Mouse (Mus musculus): ENCODE measurements around the gene Iqca. TPM values are rescaled to one million over a fixed set of nuclear protein-coding genes. Genes with fewer than 3 reads are reported as not detected.

Iqca gene
- polyA plus RNA-seq, 1 experiment from 2014 or later: not detected

DNA sequence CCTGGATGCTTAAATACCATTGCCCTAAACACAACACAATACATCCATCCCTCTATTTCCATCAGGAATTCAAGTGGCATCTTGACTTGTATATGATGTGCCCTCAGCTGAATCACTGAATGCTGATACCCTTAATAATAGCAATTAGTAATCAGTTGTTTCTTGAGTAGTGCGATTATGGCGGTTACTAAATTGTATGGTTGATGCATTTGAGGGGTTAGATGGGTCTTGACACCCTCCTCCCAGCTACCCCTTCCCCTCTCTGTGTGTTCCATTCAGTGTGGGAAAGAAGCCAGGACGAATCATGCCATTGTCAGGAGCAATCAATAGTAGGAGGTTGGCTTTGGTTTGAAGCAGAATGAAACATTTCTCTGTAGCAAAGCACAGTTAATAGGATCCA lies 144.0 kb downstream of the Iqca start:
- H3K27me3 ChIP-seq (replicated peaks; ENCODE audit: control insufficient read depth, insufficient read depth, low read length): 0 out of 2 replicates have a peak, but pooled peaks cover 3% of the 10 kb centered on the region
- no peaks in the 10 kb centered on the region for H3K36me3 ChIP-seq (ENCODE audit: control insufficient read depth, insufficient read depth, low read length)
- no peaks in the 10 kb centered on the region for H3K9me3 ChIP-seq (ENCODE audit: control insufficient read depth, low read length)
- H3K4me2 ChIP-seq (ENCODE audit: low read depth, low read length): no peak overlapping the region
- no peak for ATAC-seq
- no peak overlapping the region for H3K4me3 ChIP-seq (ENCODE audit: low read length)
- H3K9ac ChIP-seq (ENCODE audit: low read depth, low read length): no peak overlapping the region
- H3K4me1 ChIP-seq (ENCODE audit: control insufficient read depth, insufficient read depth, low read length): no peaks in the 10 kb centered on the region
- H3K27ac ChIP-seq (ENCODE audit: low read length): no peak overlapping the region
- WGBS: 83% methylated on average over 3 of the region's 3 CpGs

DNA sequence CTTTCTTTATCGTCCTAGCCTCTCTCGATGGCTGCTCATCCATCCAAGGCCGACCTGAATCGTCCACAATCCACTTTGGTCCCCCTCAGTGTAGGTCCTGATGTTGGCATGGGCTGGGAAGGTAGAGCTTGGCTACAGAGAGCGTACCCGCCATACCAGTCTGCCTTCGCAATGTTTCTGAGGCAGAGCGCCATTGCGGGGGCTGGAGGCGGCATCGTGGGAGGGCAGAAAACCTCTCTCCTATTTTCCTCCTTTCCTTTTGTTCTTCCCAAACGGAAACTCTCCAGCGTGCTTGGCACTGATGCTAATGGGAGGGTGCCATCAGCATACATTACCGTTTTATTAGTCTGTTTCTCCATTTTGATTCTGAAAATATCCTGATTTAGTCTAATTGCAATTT lies 146.5 kb downstream of the Iqca start:
- 70% methylated on average over 14 of the region's 14 CpGs for WGBS
- ATAC-seq: no peak
- H3K36me3 ChIP-seq (ENCODE audit: control insufficient read depth, insufficient read depth, low read length): no peaks in the 10 kb centered on the region
- no peak overlapping the region for H3K9ac ChIP-seq (ENCODE audit: low read depth, low read length)
- no peak overlapping the region for H3K27ac ChIP-seq (ENCODE audit: low read length)
- H3K4me1 ChIP-seq (ENCODE audit: control insufficient read depth, insufficient read depth, low read length): no peaks in the 10 kb centered on the region
- 0 out of 2 replicates have a peak, but pooled peaks cover 3% of the 10 kb centered on the region for H3K27me3 ChIP-seq (replicated peaks; ENCODE audit: control insufficient read depth, insufficient read depth, low read length)
- H3K4me2 ChIP-seq (ENCODE audit: low read depth, low read length): no peak overlapping the region
- no peak overlapping the region for H3K4me3 ChIP-seq (ENCODE audit: low read length)
- H3K9me3 ChIP-seq (ENCODE audit: control insufficient read depth, low read length): no peaks in the 10 kb centered on the region

DNA sequence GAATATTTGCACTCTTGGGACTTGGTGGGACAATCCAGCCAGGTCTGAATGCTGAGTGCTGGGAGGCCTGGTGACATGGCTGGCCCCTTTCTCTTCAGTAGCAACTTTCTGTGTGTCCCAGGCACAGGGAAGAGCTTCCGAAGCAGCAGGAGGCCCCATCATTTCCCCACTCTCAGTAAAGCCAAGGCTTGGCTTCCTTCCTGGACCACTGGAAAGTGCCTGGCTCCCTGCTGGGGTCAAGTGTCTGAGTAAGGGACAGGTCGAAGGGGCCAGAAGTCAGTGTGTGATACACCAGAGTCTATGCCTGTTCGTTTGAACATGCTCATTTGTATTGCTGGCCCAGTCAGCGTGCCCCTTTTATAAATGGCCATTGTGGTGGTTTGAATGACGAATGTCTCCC lies 152.2 kb downstream of the Iqca start:
- Histone ChIP-seq H3K9me3 (ENCODE audit: control insufficient read depth, low read length) (no peaks in the 10 kb centered on the region), H3K36me3 (ENCODE audit: control insufficient read depth, insufficient read depth, low read length) (no peaks in the 10 kb centered on the region)
- 48% methylated on average over 5 of the region's 5 CpGs for WGBS

DNA sequence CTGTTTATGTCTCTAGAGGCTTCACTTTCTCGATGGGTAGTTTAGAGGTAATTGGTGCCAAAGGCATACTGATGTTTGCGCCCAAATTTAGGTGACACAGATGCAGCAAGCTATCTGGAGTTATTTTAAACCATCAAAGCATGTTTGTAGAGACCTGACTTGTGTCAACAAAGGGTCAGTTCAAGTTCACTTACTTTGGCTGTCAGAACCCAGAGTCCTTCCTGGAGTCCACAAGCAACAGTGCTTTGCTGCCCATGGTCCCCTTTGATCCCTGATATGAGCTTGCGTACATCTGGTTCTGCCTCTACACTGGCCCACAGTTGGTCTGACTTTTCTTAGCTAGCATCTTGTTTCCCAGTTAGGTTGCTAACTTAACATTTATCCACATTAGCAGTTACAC lies 153.3 kb downstream of the Iqca start:
- Histone ChIP-seq H3K9me3 (ENCODE audit: control insufficient read depth, low read length) (no peaks in the 10 kb centered on the region), H3K27me3 (replicated peaks; ENCODE audit: control insufficient read depth, insufficient read depth, low read length) (0 out of 2 replicates have a peak, but pooled peaks cover 3% of the 10 kb centered on the region), H3K4me2 (ENCODE audit: low read depth, low read length) (no peak overlapping the region), H3K27ac (ENCODE audit: low read length) (no peak overlapping the region), H3K36me3 (ENCODE audit: control insufficient read depth, insufficient read depth, low read length) (no peaks in the 10 kb centered on the region), H3K9ac (ENCODE audit: low read depth, low read length) (no peak overlapping the region), H3K4me3 (ENCODE audit: low read length) (no peak overlapping the region), H3K4me1 (ENCODE audit: control insufficient read depth, insufficient read depth, low read length) (no peaks in the 10 kb centered on the region; the same call in 1 of the 2 replicates)
- no peak for ATAC-seq
- 74% methylated on average over 3 of the region's 3 CpGs for WGBS

More for the DNA sequence above, 152.2 kb downstream of the Iqca start:
- no peak overlapping the region for H3K27ac ChIP-seq (ENCODE audit: low read length)
- H3K4me3 ChIP-seq (ENCODE audit: low read length): no peak overlapping the region
- no peaks in the 10 kb centered on the region; the same call in 1 of the 2 replicates for H3K4me1 ChIP-seq (ENCODE audit: control insufficient read depth, insufficient read depth, low read length)
- no peaks in the 10 kb centered on the region for H3K27me3 ChIP-seq (replicated peaks; ENCODE audit: control insufficient read depth, insufficient read depth, low read length)
- no peak overlapping the region for H3K4me2 ChIP-seq (ENCODE audit: low read depth, low read length)
- ATAC-seq: no peak
- no peak overlapping the region for H3K9ac ChIP-seq (ENCODE audit: low read depth, low read length)

DNA sequence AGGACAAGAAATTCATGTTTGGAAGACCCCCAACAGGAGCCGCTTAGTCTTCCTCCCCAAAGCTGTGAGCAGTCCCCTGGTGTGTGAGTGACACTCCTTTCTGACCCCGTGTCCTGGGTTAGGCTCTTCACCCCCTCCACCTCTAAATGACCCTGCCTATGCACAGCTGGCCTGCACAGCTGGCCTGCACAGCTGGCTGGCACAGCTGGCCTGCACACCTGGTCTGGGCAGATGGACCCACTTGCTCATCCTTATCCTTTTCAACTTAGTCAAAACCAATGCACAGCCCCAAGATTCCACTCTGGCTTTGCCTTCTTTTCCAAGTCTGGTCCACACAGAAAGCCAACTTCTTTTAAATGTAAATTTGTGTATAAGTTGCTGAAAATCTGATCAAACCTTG lies 154.5 kb downstream of the Iqca start:
- Histone ChIP-seq H3K9ac (ENCODE audit: low read depth, low read length) (no peak overlapping the region), H3K27me3 (replicated peaks; ENCODE audit: control insufficient read depth, insufficient read depth, low read length) (peaks cover 10% of the 10 kb centered on the region; the same call in 1 of the 2 replicates), H3K4me2 (ENCODE audit: low read depth, low read length) (no peak overlapping the region), H3K27ac (ENCODE audit: low read length) (no peak overlapping the region), H3K9me3 (ENCODE audit: control insufficient read depth, low read length) (no peaks in the 10 kb centered on the region), H3K4me1 (ENCODE audit: control insufficient read depth, insufficient read depth, low read length) (no peaks in the 10 kb centered on the region; the same call in 1 of the 2 replicates), H3K36me3 (ENCODE audit: control insufficient read depth, insufficient read depth, low read length) (no peaks in the 10 kb centered on the region), H3K4me3 (ENCODE audit: low read length) (no peak overlapping the region)
- ATAC-seq: no peak
- WGBS: 74% methylated on average over 2 of the region's 2 CpGs

DNA sequence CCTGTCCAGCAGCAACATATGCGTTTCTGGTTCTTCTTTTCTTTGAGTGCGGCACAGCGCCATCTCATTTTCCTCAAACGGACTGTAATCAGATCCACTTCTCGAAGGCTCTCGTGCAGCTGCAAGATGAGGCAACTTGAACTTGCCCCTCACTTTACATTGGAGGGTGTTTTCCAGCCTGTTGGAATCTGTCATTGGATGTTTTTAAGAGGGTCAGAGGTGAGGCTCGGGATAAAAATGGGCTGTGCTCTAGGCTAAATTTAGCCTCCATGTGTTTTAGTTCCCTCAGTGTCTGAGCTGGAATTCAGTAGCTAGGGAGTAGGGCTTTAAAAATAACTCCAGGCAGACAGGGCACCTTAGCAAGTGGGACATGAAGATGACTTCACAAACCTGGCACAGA lies 155.1 kb downstream of the Iqca start:
- Histone ChIP-seq H3K4me3 (ENCODE audit: low read length) (no peak overlapping the region), H3K27ac (ENCODE audit: low read length) (no peak overlapping the region), H3K4me2 (ENCODE audit: low read depth, low read length) (no peak overlapping the region), H3K36me3 (ENCODE audit: control insufficient read depth, insufficient read depth, low read length) (no peaks in the 10 kb centered on the region), H3K27me3 (replicated peaks; ENCODE audit: control insufficient read depth, insufficient read depth, low read length) (peaks cover 16% of the 10 kb centered on the region), H3K9ac (ENCODE audit: low read depth, low read length) (no peak overlapping the region), H3K4me1 (ENCODE audit: control insufficient read depth, insufficient read depth, low read length) (no peaks in the 10 kb centered on the region; the same call in 1 of the 2 replicates), H3K9me3 (ENCODE audit: control insufficient read depth, low read length) (no peaks in the 10 kb centered on the region)
- ATAC-seq: no peak
- WGBS: 43% methylated on average over 7 of the region's 7 CpGs

DNA sequence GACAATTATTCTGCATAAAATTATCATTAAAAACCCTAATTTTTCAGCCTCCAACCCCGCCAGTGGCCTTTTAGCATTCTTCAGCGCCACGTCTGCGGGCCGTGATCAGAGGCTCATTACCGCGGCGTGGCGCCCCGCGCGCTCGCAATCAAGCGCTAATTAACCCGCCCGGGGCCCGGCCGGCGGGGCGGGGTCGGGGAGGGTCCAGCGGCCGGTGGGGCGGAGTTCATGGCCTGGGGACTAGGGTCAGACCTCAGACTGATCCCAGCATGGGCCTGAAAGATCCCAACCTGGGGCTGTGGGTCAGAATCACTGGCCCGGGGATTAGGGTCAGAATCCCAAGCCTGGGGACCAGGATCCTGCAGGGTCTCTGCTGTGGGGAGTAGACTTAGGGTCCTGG lies 160.9 kb downstream of the Iqca start:
- no peak for ATAC-seq
- Histone ChIP-seq H3K9ac (ENCODE audit: low read depth, low read length) (no peak overlapping the region), H3K36me3 (ENCODE audit: control insufficient read depth, insufficient read depth, low read length) (no peaks in the 10 kb centered on the region), H3K27me3 (replicated peaks; ENCODE audit: control insufficient read depth, insufficient read depth, low read length) (peaks cover 33% of the 10 kb centered on the region), H3K27ac (ENCODE audit: low read length) (no peak overlapping the region), H3K4me3 (ENCODE audit: low read length) (peak overlapping the region; percentile 18; the same call in 1 of the 2 replicates), H3K4me1 (ENCODE audit: control insufficient read depth, insufficient read depth, low read length) (peaks cover 3% of the 10 kb centered on the region; the same call in 1 of the 2 replicates), H3K4me2 (ENCODE audit: low read depth, low read length) (peak overlapping the region; percentile 38; the same call in 1 of the 2 replicates), H3K9me3 (ENCODE audit: control insufficient read depth, low read length) (no peaks in the 10 kb centered on the region)
- WGBS: 3% methylated on average over 25 of the region's 25 CpGs

Other genes with a start within 250 kb of the Iqca start
- gene Gbx2, start 222.2 kb downstream of the Iqca start, polyA plus RNA-seq (2015; fragmentation: Nextera tagmentation; extraction: Ambion mirVana): 0.07 and 0.09 TPM in 2 replicates
- gene Asb18, start 138.7 kb downstream of the Iqca start, polyA plus RNA-seq (2015; fragmentation: Nextera tagmentation; extraction: Ambion mirVana): not detected in 2 replicates
- 11.8 and 12.7 TPM in 2 replicates for gene Ackr3, start 50.6 kb upstream of the Iqca start, polyA plus RNA-seq (2015; fragmentation: Nextera tagmentation; extraction: Ambion mirVana)

Measured in intestine, embryonic 16.5 days (tissue).